Mouse (Mus musculus) lung, embryonic 14.5 days (tissue): ENCODE data around the gene Pgd. TPM values are rescaled to one million over a fixed set of nuclear protein-coding genes. Genes with fewer than 3 reads are reported as not detected.
A peak's percentile ranks its signal among the peaks of the same experiment; 100 is the strongest.

Source experiments
- ATAC-seq: fragments of 200-750 bp; cut with Nextera tagmentation; 2 replicates; pipeline ENCODE4 v1.8.0; 2017; ENCODE audit warnings: mild to moderate bottlenecking, moderate TSS enrichment, moderate library complexity; ENCODE audit not compliant: insufficient read depth
- DNase-seq: peaks from one replicate; pipeline ENCODE4 v3.0.0-alpha.2; 2015
- H3K27ac ChIP-seq: fragments of 300-500 bp; sonication (generic); 2 replicates; pipeline ENCODE4 v1.5.1; 2014; ENCODE audit warnings: low read depth, mild to moderate bottlenecking, moderate library complexity
- H3K27me3 ChIP-seq: fragments of 300-500 bp; sonication (generic); 2 replicates; pipeline ENCODE4 v1.6.1; 2014; ENCODE audit warnings: low read length, control low read depth; ENCODE audit not compliant: insufficient read depth
- H3K36me3 ChIP-seq: fragments of 300-500 bp; sonication (generic); 2 replicates; pipeline ENCODE4 v1.6.1; 2014; ENCODE audit warnings: control low read depth; ENCODE audit not compliant: insufficient read depth
- H3K4me1 ChIP-seq: fragments of 300-500 bp; sonication (generic); 2 replicates; pipeline ENCODE4 v1.6.1; 2014; ENCODE audit warnings: antibody characterized with exemption, control low read depth; ENCODE audit not compliant: insufficient read depth
- H3K4me2 ChIP-seq: fragments of 300-500 bp; sonication (generic); 2 replicates; pipeline ENCODE4 v1.6.1; 2014; ENCODE audit warnings: mild to moderate bottlenecking
- H3K4me3 ChIP-seq: fragments of 300-500 bp; sonication (generic); 2 replicates; pipeline ENCODE4 v1.5.1; 2014; ENCODE audit warnings: low read depth, low read length
- H3K9ac ChIP-seq: fragments of 300-500 bp; sonication (generic); 2 replicates; pipeline ENCODE4 v1.6.1; 2014
- H3K9me3 ChIP-seq: fragments of 300-500 bp; sonication (generic); 2 replicates; pipeline ENCODE4 v1.6.1; 2016; ENCODE audit warnings: low read depth, low read length, control low read depth
- CTCF ChIP-seq: IDR thresholded peaks from 2 replicates; pipeline ENCODE4 v1.5.1; 2016; ENCODE audit warnings: antibody characterized with exemption, low read depth
- WGBS: fragments of 180-500 bp; shearing (Covaris S2); extraction: QIAGEN DNeasy Blood & Tissue Kit; methylation state at CpG from one replicate; pipeline ENCODE4 v1.1.7; 2014; 5-methylcytosine and 5-hydroxymethylcytosine counted together
- polyA plus RNA-seq: library from polyadenylated mRNA; unstranded; fragments of >200 nt; fragmentation: Nextera tagmentation; extraction: Ambion mirVana; gene quantifications from 2 replicates; pipeline ENCODE4 v1.2.1, GENCODE M21; 2014

Pgd gene
- polyA plus RNA-seq, 1 experiment from 2014 or later = 47.0 TPM

GRCm38 (mm10) chr4:149157415-149157973 lies 9.1 kb downstream of the Pgd start:
- TF ChIP-seq CTCF = no peak
- Histone ChIP-seq H3K9me3 (no peaks in the 10 kb centered on the region), H3K9ac (no peak overlapping the region), H3K27me3 (no peaks in the 10 kb centered on the region), H3K4me2 (no peak overlapping the region), H3K4me1 (no peaks in the 10 kb centered on the region), H3K27ac (no peak overlapping the region), H3K36me3 (peaks cover 97% of the 10 kb centered on the region), H3K4me3 (no peak overlapping the region)
- no peak for DNase-seq
- no peak for ATAC-seq
- 87% methylated on average over 8 of the region's 8 CpGs for WGBS

DNA sequence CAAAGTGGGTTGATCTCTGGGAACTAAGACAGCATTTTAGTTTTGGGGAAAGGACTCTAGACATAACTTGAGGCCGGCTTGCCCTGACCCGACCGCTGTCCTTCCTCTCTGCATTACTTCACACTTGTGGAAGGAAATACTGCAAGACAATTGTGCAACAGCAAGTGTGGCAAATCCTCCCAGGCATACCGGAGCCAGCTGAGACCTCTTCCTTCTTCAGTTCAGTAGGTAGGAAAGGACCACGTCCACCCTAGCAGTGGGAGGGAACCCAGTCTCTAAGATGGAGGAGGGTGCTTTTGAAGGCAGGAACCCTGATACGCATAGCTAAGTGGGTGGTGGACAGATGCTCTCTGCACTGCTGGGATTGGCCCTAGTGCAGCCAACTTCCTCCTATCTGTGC lies 10.9 kb downstream of the Pgd start:
- no peaks in the 10 kb centered on the region for H3K4me1 ChIP-seq
- H3K4me3 ChIP-seq = no peak overlapping the region
- no peak for TF ChIP-seq CTCF
- H3K4me2 ChIP-seq = no peak overlapping the region
- no peak for DNase-seq
- no peak for ATAC-seq
- no peaks in the 10 kb centered on the region for H3K9me3 ChIP-seq
- 88% methylated on average over 6 of the region's 6 CpGs for WGBS
- H3K27ac ChIP-seq = no peak overlapping the region
- H3K27me3 ChIP-seq = no peaks in the 10 kb centered on the region
- H3K9ac ChIP-seq = no peak overlapping the region
- H3K36me3 ChIP-seq = peaks cover 98% of the 10 kb centered on the region

DNA sequence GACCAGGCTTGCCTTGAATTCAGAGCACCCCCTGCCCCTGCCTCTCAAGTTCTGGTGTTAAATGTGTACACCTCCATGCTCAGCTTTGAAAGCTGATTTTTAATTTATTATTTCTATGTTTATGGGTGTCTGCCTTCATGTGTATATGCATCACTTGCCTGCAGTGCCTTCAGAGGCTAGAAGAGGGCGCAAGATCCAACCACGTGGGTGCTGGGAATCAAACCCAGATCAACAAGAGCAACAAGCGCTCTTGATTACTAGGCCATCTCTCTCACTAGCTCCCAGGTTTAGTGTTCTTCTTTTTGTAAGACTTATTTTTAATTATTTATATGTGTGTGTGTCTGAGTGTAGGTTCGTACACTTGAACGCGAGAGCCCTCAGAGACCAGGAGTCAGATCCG lies 11.7 kb downstream of the Pgd start:
- Histone ChIP-seq H3K4me3 (no peak overlapping the region), H3K27me3 (no peaks in the 10 kb centered on the region), H3K9me3 (no peaks in the 10 kb centered on the region), H3K4me1 (no peaks in the 10 kb centered on the region), H3K36me3 (peaks cover 98% of the 10 kb centered on the region), H3K27ac (no peak overlapping the region), H3K9ac (no peak overlapping the region), H3K4me2 (no peak overlapping the region)
- 98% methylated on average over 7 of the region's 7 CpGs for WGBS
- no peak for DNase-seq
- no peak for TF ChIP-seq CTCF
- ATAC-seq = no peak

GRCm38 (mm10) chr4:149150721-149151120 lies 15.8 kb downstream of the Pgd start:
- Histone ChIP-seq H3K27me3 (no peaks in the 10 kb centered on the region), H3K27ac (no peak overlapping the region), H3K4me2 (no peak overlapping the region), H3K9ac (no peak overlapping the region), H3K9me3 (no peaks in the 10 kb centered on the region), H3K4me3 (no peak overlapping the region), H3K36me3 (peaks cover 66% of the 10 kb centered on the region), H3K4me1 (no peaks in the 10 kb centered on the region)
- ATAC-seq = no peak
- no peak for DNase-seq
- no peak for TF ChIP-seq CTCF
- 91% methylated on average over 11 of the region's 11 CpGs for whole genome bisulfite sequencing

GRCm38 (mm10) chr4:149150256-149150655 lies 16.3 kb downstream of the Pgd start:
- peaks cover 61% of the 10 kb centered on the region for H3K36me3 ChIP-seq
- no peak overlapping the region for H3K9ac ChIP-seq
- DNase-seq (no peak), ATAC-seq (no peak)
- H3K9me3 ChIP-seq = no peaks in the 10 kb centered on the region
- H3K27me3 ChIP-seq = no peaks in the 10 kb centered on the region
- H3K4me1 ChIP-seq = no peaks in the 10 kb centered on the region
- 76% methylated on average over 11 of the region's 11 CpGs for WGBS
- TF ChIP-seq CTCF = no peak
- H3K27ac ChIP-seq = no peak overlapping the region
- no peak overlapping the region for H3K4me3 ChIP-seq
- no peak overlapping the region for H3K4me2 ChIP-seq

- 53% methylated on average over 7 of the region's 7 CpGs for WGBS
- DNase-seq (no peak), ATAC-seq (no peak)
- Histone ChIP-seq H3K4me2 (no peak overlapping the region), H3K9me3 (no peaks in the 10 kb centered on the region), H3K36me3 (peaks cover 55% of the 10 kb centered on the region), H3K27me3 (no peaks in the 10 kb centered on the region), H3K9ac (no peak overlapping the region), H3K4me3 (no peak overlapping the region), H3K27ac (peak overlapping the region; percentile 8; the same call in 1 of the 2 replicates), H3K4me1 (no peaks in the 10 kb centered on the region)
- TF ChIP-seq CTCF = no peak
Observed at GRCm38 (mm10) chr4:149149611-149150010, 17.0 kb downstream of the Pgd start.

GRCm38 (mm10) chr4:149149196-149149595 lies 17.4 kb downstream of the Pgd start:
- H3K4me3 ChIP-seq = no peak overlapping the region
- DNase-seq (no peak), ATAC-seq (no peak)
- peaks cover 51% of the 10 kb centered on the region for H3K36me3 ChIP-seq
- no peak overlapping the region for H3K4me2 ChIP-seq
- H3K4me1 ChIP-seq = no peaks in the 10 kb centered on the region
- TF ChIP-seq CTCF = no peak
- H3K27me3 ChIP-seq = no peaks in the 10 kb centered on the region
- no peaks in the 10 kb centered on the region for H3K9me3 ChIP-seq
- H3K9ac ChIP-seq = no peak overlapping the region
- peak overlapping the region; percentile 8; the same call in 1 of the 2 replicates for H3K27ac ChIP-seq
- 75% methylated on average over 9 of the region's 9 CpGs for WGBS

- ATAC-seq (no peak), DNase-seq (no peak)
- H3K36me3 ChIP-seq = peaks cover 39% of the 10 kb centered on the region
- H3K27me3 ChIP-seq = no peaks in the 10 kb centered on the region
- no peaks in the 10 kb centered on the region for H3K4me1 ChIP-seq
- no peaks in the 10 kb centered on the region for H3K9me3 ChIP-seq
- 68% methylated on average over 4 of the region's 4 CpGs for WGBS
- H3K9ac ChIP-seq = no peak overlapping the region
- no peak overlapping the region for H3K27ac ChIP-seq
- no peak overlapping the region for H3K4me2 ChIP-seq
- H3K4me3 ChIP-seq = no peak overlapping the region
- TF ChIP-seq CTCF = no peak
Observed at GRCm38 (mm10) chr4:149148084-149148483, 18.5 kb downstream of the Pgd start.
